Mouse (Mus musculus): ENCODE data around the gene Slfn5. TPM values are rescaled to one million over a fixed set of nuclear protein-coding genes. Genes with fewer than 3 reads are reported as not detected.
"Not testable (repeated sequence)": the region's sequence is repeated elsewhere in the genome, so short reads cannot be mapped to it uniquely, and the experiment has no call there.

The Slfn5 gene
- total and polyA plus RNA-seq, 3 experiments: 17.9 to 59.2 (median 54.1) TPM

GRCm38 (mm10) chr11:82987621-82988020 lies 36.5 kb downstream of the Slfn5 start:
- TF ChIP-seq POLR2A (IDR thresholded peaks at IDR 0.05; ENCODE audit: insufficient read depth, low read depth, low read length) (no peak), CTCF (IDR thresholded peaks at IDR 0.05) (no peak), EP300 (IDR thresholded peaks at IDR 0.05; ENCODE audit: insufficient read depth, low read depth, low read length) (no peak)
- H3K27me3 ChIP-seq (ENCODE audit: control insufficient read depth, insufficient read depth, low read length): no peaks in the 10 kb centered on the region
- H3K79me2 ChIP-seq (replicated peaks; ENCODE audit: control insufficient read depth, insufficient read depth, low read length): no peaks in the 10 kb centered on the region
- H3K9ac ChIP-seq (ENCODE audit: low read depth, low read length): no peak overlapping the region
- H3K4me1 ChIP-seq (ENCODE audit: control insufficient read depth, insufficient read depth, low read length): peaks cover under 1% of the 10 kb centered on the region
- no peaks in the 10 kb centered on the region for H3K36me3 ChIP-seq (ENCODE audit: control insufficient read depth, insufficient read depth, low read length)
- WGBS: 86% methylated on average over 6 of the region's 6 CpGs
- intact Hi-C loops (cut with DNase I): no loop called here
- H3K27ac ChIP-seq: no peak overlapping the region
- no peak for DNase-seq
- H3K4me3 ChIP-seq: no peak overlapping the region

- no peak for DNase-seq
- intact Hi-C loops (cut with DNase I): no loop called here
Measured at GRCm38 (mm10) chr11:82989357-82989756, 38.2 kb downstream of the Slfn5 start.

GRCm38 (mm10) chr11:82990612-82991385 lies 39.6 kb downstream of the Slfn5 start:
- 5% methylated on average over 19 of the region's 19 CpGs for WGBS
- H3K4me1 ChIP-seq (ENCODE audit: control insufficient read depth, insufficient read depth, low read length); intact Hi-C loops (cut with DNase I); H3K79me2 ChIP-seq (replicated peaks; ENCODE audit: control insufficient read depth, insufficient read depth, low read length); H3K27me3 ChIP-seq (ENCODE audit: control insufficient read depth, insufficient read depth, low read length); H3K36me3 ChIP-seq (ENCODE audit: control insufficient read depth, insufficient read depth, low read length): not testable (repeated sequence)
- Histone ChIP-seq H3K27ac (peak overlapping the region; percentile 81), H3K4me3 (peak overlapping the region; percentile 59), H3K9ac (ENCODE audit: low read depth, low read length) (peak overlapping the region; percentile 33)
- DNase-seq: peak; percentile 46 to 49

More at GRCm38 (mm10) chr11:82989357-82989756, 38.2 kb downstream of the Slfn5 start:
- Histone ChIP-seq H3K4me3 (no peak overlapping the region), H3K36me3 (ENCODE audit: control insufficient read depth, insufficient read depth, low read length) (no peaks in the 10 kb centered on the region), H3K27me3 (ENCODE audit: control insufficient read depth, insufficient read depth, low read length) (no peaks in the 10 kb centered on the region), H3K9ac (ENCODE audit: low read depth, low read length) (no peak overlapping the region), H3K4me1 (ENCODE audit: control insufficient read depth, insufficient read depth, low read length) (peaks cover 1% of the 10 kb centered on the region), H3K79me2 (replicated peaks; ENCODE audit: control insufficient read depth, insufficient read depth, low read length) (no peaks in the 10 kb centered on the region), H3K27ac (no peak overlapping the region)
- WGBS: 17% methylated on average over 12 of the region's 12 CpGs
- TF ChIP-seq CTCF (IDR thresholded peaks at IDR 0.05): no peak
- no peak for TF ChIP-seq POLR2A (IDR thresholded peaks at IDR 0.05; ENCODE audit: insufficient read depth, low read depth, low read length)
- TF ChIP-seq EP300 (IDR thresholded peaks at IDR 0.05; ENCODE audit: insufficient read depth, low read depth, low read length): no peak

GRCm38 (mm10) chr11:82991469-82992166 lies 40.5 kb downstream of the Slfn5 start, which contains the start of gene Slfn9:
TSS of gene Slfn9 (minus strand) at chr11:82991830.
- DNase-seq: peak; percentile 67 to 68
- TF ChIP-seq POLR2A (IDR thresholded peaks at IDR 0.05; ENCODE audit: insufficient read depth, low read depth, low read length): peak; percentile 30; the same call in 1 of the 2 replicates
- TF ChIP-seq EP300 (IDR thresholded peaks at IDR 0.05; ENCODE audit: insufficient read depth, low read depth, low read length): 0 out of 2 replicates have a peak, but pooled peaks have one; percentile 7
- no peak for TF ChIP-seq CTCF (IDR thresholded peaks at IDR 0.05)
- Histone ChIP-seq H3K36me3 (ENCODE audit: control insufficient read depth, insufficient read depth, low read length) (no peaks in the 10 kb centered on the region), H3K27me3 (ENCODE audit: control insufficient read depth, insufficient read depth, low read length) (no peaks in the 10 kb centered on the region), H3K27ac (peak within 1 kb of the TSS; percentile 81), H3K4me1 (ENCODE audit: control insufficient read depth, insufficient read depth, low read length) (peaks cover 1% of the 10 kb centered on the region), H3K4me3 (peak within 1 kb of the TSS; percentile 59), H3K9ac (ENCODE audit: low read depth, low read length) (peak within 1 kb of the TSS; percentile 71), H3K79me2 (replicated peaks; ENCODE audit: control insufficient read depth, insufficient read depth, low read length) (no peaks in the 10 kb centered on the region)
- 1% methylated on average over 14 of the region's 14 CpGs for WGBS
- intact Hi-C loops (cut with DNase I): no loop called here

- WGBS: 78% methylated on average over 1 of the region's 1 CpGs
- H3K27ac ChIP-seq: no peak overlapping the region
- H3K9ac ChIP-seq (ENCODE audit: low read depth, low read length): no peak overlapping the region
- H3K4me3 ChIP-seq: no peak overlapping the region
- H3K27me3 ChIP-seq (ENCODE audit: control insufficient read depth, insufficient read depth, low read length): no peaks in the 10 kb centered on the region
- no peaks in the 10 kb centered on the region for H3K36me3 ChIP-seq (ENCODE audit: control insufficient read depth, insufficient read depth, low read length)
- H3K4me1 ChIP-seq (ENCODE audit: control insufficient read depth, insufficient read depth, low read length): no peaks in the 10 kb centered on the region
- H3K79me2 ChIP-seq (replicated peaks; ENCODE audit: control insufficient read depth, insufficient read depth, low read length): no peaks in the 10 kb centered on the region
- TF ChIP-seq POLR2A (IDR thresholded peaks at IDR 0.05; ENCODE audit: insufficient read depth, low read depth, low read length): no peak
- no peak for TF ChIP-seq EP300 (IDR thresholded peaks at IDR 0.05; ENCODE audit: insufficient read depth, low read depth, low read length)
- TF ChIP-seq CTCF (IDR thresholded peaks at IDR 0.05): no peak
- intact Hi-C loops (cut with DNase I): no loop called here
- DNase-seq: no peak
Measured at GRCm38 (mm10) chr11:83013356-83013755, 62.2 kb downstream of the Slfn5 start.

Small RNA genes within 50 kb of the gene (microRNA-seq; reads per million reads assigned to microRNA genes)
- 0 reads per million in 2 experiments for gene Mir7679

Other genes starting within 250 kb of the Slfn5 start
- under 1 TPM; 0.21 to 0.41 TPM for gene Cct6b, start 187.0 kb upstream of the Slfn5 start, total RNA-seq (2021)
- 0.21 TPM in 1 of 2 replicates, not detected in the other for gene Cct6b, start 187.0 kb upstream of the Slfn5 start, polyA plus RNA-seq (2012; rRNA removed)
- gene Zfp830, start 187.0 kb upstream of the Slfn5 start, total RNA-seq (2021): 10 to 100 TPM; 12.8 to 15.1 TPM
- 4.4 and 5.7 TPM in 2 replicates for gene Zfp830, start 187.0 kb upstream of the Slfn5 start, polyA plus RNA-seq (2012; rRNA removed)
- 10 to 100 TPM; 14.4 to 20.0 TPM for gene Lig3, start 170.2 kb upstream of the Slfn5 start, total RNA-seq (2021)
- gene Lig3, start 170.2 kb upstream of the Slfn5 start, polyA plus RNA-seq (2012; rRNA removed): 9.2 and 15.5 TPM in 2 replicates
- 1 to 10 TPM; 4.0 to 4.3 TPM for gene Rffl, start 80.1 kb upstream of the Slfn5 start, total RNA-seq (2021)
- 4.6 and 5.9 TPM in 2 replicates for gene Rffl, start 80.1 kb upstream of the Slfn5 start, polyA plus RNA-seq (2012; rRNA removed)
- gene Rad51d, start 60.7 kb upstream of the Slfn5 start, total RNA-seq (2021): 1 to 10 TPM; 8.5 to 9.5 TPM
- gene Rad51d, start 60.7 kb upstream of the Slfn5 start, polyA plus RNA-seq (2012; rRNA removed): 8.6 and 10.1 TPM in 2 replicates
- not detected for gene Fndc8, start 59.2 kb upstream of the Slfn5 start, total RNA-seq (2021)
- gene Fndc8, start 59.2 kb upstream of the Slfn5 start, polyA plus RNA-seq (2012; rRNA removed): 0.06 TPM in 1 of 2 replicates, not detected in the other
- 10 to 100 TPM in 1 of 2 experiments, 1 to 10 TPM in 1; 8.4 to 11.4 TPM for gene Nle1, start 42.9 kb upstream of the Slfn5 start, total RNA-seq (2021)
- gene Nle1, start 42.9 kb upstream of the Slfn5 start, polyA plus RNA-seq (2012; rRNA removed): 17.7 and 24.0 TPM in 2 replicates
- gene Unc45b, start 40.8 kb upstream of the Slfn5 start, total RNA-seq (2021): 100 to 1,000 TPM; 167 to 190 TPM
- 107 and 159 TPM in 2 replicates for gene Unc45b, start 40.8 kb upstream of the Slfn5 start, polyA plus RNA-seq (2012; rRNA removed)
- under 1 TPM; 0.82 to 0.99 TPM for gene Slfn9, start 40.5 kb downstream of the Slfn5 start, total RNA-seq (2021)
- gene Slfn9, start 40.5 kb downstream of the Slfn5 start, polyA plus RNA-seq (2012; rRNA removed): 0.20 and 0.53 TPM in 2 replicates
- under 1 TPM; 0.47 to 0.91 TPM for gene Slfn8, start 69.5 kb downstream of the Slfn5 start, total RNA-seq (2021)
- 0.51 and 0.82 TPM in 2 replicates for gene Slfn8, start 69.5 kb downstream of the Slfn5 start, polyA plus RNA-seq (2012; rRNA removed)
- gene Slfn2, start 113.8 kb downstream of the Slfn5 start, total RNA-seq (2021): 1 to 10 TPM; 3.4 to 4.3 TPM
- 3.8 and 4.8 TPM in 2 replicates for gene Slfn2, start 113.8 kb downstream of the Slfn5 start, polyA plus RNA-seq (2012; rRNA removed)
- gene Slfn1, start 165.5 kb downstream of the Slfn5 start, total RNA-seq (2021): under 1 TPM in 1 of 2 experiments, not detected in 1; 0.32 TPM
- gene Slfn1, start 165.5 kb downstream of the Slfn5 start, polyA plus RNA-seq (2012; rRNA removed): 0.50 and 0.84 TPM in 2 replicates
- gene Slfn4, start 223.8 kb downstream of the Slfn5 start, total RNA-seq (2021): under 1 TPM; 0.14 to 0.18 TPM
- gene Slfn4, start 223.8 kb downstream of the Slfn5 start, polyA plus RNA-seq (2012; rRNA removed): 0.15 and 0.37 TPM in 2 replicates
- 1 to 10 TPM; 2.0 to 3.5 TPM for gene Slfn3, start 240.0 kb downstream of the Slfn5 start, total RNA-seq (2021)
- gene Slfn3, start 240.0 kb downstream of the Slfn5 start, polyA plus RNA-seq (2012; rRNA removed): 0.72 and 1.9 TPM in 2 replicates

Data from heart, adult 2 months (tissue).